Mouse (Mus musculus) limb, embryonic 14.5 days (tissue): ENCODE results near the gene Dync2h1. TPM values are rescaled to one million over a fixed set of nuclear protein-coding genes. Genes with fewer than 3 reads are reported as not detected.

Experiments used
- ATAC-seq: fragments of 200-750 bp; cut with Nextera tagmentation; 2 replicates; pipeline ENCODE4 v1.8.0; 2017; ENCODE audit warnings: low read depth, moderate number of reproducible peaks, moderate TSS enrichment; ENCODE audit not compliant: low FRiP score
- DNase-seq: peaks from one replicate; pipeline ENCODE4 v3.0.0-alpha.2; 2015; ENCODE audit warnings: low spot score
- H3K27ac ChIP-seq: fragments of 300-500 bp; sonication (generic); replicated peaks from 2 replicates; pipeline ENCODE4 v1.5.1; 2014; ENCODE audit warnings: low read depth, mild to moderate bottlenecking, low read length, moderate library complexity, mixed read lengths
- H3K27me3 ChIP-seq: fragments of 300-500 bp; sonication (generic); 2 replicates; pipeline ENCODE4 v1.6.1; 2014; ENCODE audit warnings: low read length, mixed read lengths; ENCODE audit not compliant: control insufficient read depth, insufficient read depth
- H3K36me3 ChIP-seq: fragments of 300-500 bp; sonication (generic); 2 replicates; pipeline ENCODE4 v1.6.1; 2014; ENCODE audit warnings: mild to moderate bottlenecking, low read length, moderate library complexity, mixed read lengths; ENCODE audit not compliant: control insufficient read depth, insufficient read depth
- H3K4me1 ChIP-seq: fragments of 300-500 bp; sonication (generic); 2 replicates; pipeline ENCODE4 v1.6.1; 2014; ENCODE audit warnings: antibody characterized with exemption, low read length, mixed read lengths; ENCODE audit not compliant: control insufficient read depth, insufficient read depth
- H3K4me2 ChIP-seq: fragments of 300-500 bp; sonication (generic); replicated peaks from 2 replicates; pipeline ENCODE4 v1.6.1; 2014; ENCODE audit warnings: low read depth, mild to moderate bottlenecking, low read length, moderate library complexity; ENCODE audit not compliant: severe bottlenecking
- H3K4me3 ChIP-seq: fragments of 300-500 bp; sonication (generic); replicated peaks from 2 replicates; pipeline ENCODE4 v1.5.1; 2014; ENCODE audit warnings: low read length
- H3K9ac ChIP-seq: fragments of 300-500 bp; sonication (generic); 2 replicates; pipeline ENCODE4 v1.6.1; 2014; ENCODE audit warnings: mild to moderate bottlenecking, low read depth, low read length, moderate library complexity; ENCODE audit not compliant: severe bottlenecking
- H3K9me3 ChIP-seq: fragments of 300-500 bp; sonication (generic); 2 replicates; pipeline ENCODE4 v1.6.1; 2016; ENCODE audit warnings: low read length; ENCODE audit not compliant: control insufficient read depth
- POLR2A ChIP-seq: fragments of 200-500 bp; IDR thresholded peaks from 2 replicates; pipeline ENCODE4 v1.8.0; 2012; ENCODE audit warnings: inconsistent platforms, mild to moderate bottlenecking, moderate library complexity, borderline replicate concordance; ENCODE audit not compliant: insufficient read depth, insufficient read length; ENCODE audit errors: extremely low read depth
- WGBS: fragments of 180-500 bp; shearing (Covaris S2); extraction: QIAGEN DNeasy Blood & Tissue Kit; methylation state at CpG from one replicate; pipeline ENCODE4 v1.1.7; 2014; 5-methylcytosine and 5-hydroxymethylcytosine counted together
- polyA plus RNA-seq, 2 experiments: library from polyadenylated mRNA; depleted of rRNA in 1 of 2; stranded (reverse) in 1 of 2; unstranded in 1 of 2; fragments of >200 nt; fragmentation: Nextera tagmentation in 1 of 2; extraction: Ambion mirVana in 1 of 2; gene quantifications; 2 replicates each; pipeline versions ENCODE4 v1.2.1 to v1.2.3; 2012 to 2014

Gene Dync2h1
- polyA plus RNA-seq, 2 experiments, result 5.1 to 17.7 TPM

DNA sequence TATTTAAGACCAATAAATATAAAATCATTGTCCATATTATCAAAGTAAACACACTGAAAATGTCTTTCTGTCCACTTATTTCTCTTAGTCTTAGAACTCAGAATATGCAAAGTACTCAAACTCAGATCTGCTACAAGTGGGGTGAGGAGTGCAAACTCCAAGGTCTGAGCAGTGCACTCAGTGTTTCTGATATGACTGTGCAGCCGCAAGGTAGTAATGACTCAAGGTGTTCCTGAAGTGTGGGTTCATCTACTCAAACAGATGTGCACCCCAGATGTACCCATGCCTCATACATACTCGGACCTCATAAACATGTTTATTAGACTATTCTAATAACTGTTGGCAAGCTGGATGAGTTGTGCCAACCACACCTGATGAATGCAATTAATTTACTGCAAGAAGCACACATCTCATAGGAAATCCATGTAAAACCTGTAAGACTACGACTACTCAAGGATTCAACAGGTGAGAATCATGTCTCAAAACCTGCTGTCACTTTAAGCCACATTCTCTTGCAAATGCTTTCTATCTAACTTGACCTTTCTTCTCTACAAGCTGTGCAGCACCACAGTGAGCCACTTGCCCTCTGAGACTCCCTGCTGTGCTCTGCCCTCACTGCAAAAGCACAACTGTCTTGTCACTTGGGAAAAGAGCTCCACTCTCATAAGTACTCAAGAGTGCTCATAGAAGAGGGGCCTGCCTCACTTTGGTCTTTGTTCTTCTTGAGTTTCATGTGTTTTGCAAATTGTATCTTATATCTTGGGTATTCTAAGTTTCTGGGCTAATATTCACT lies 195.2 kb downstream of the Dync2h1 start:
- Histone ChIP-seq H3K4me3 (no peak overlapping the region), H3K9me3 (no peaks in the 10 kb centered on the region), H3K36me3 (peaks cover 9% of the 10 kb centered on the region), H3K9ac (no peak overlapping the region), H3K27me3 (no peaks in the 10 kb centered on the region), H3K4me2 (no peak overlapping the region), H3K4me1 (no peaks in the 10 kb centered on the region), H3K27ac (no peak overlapping the region)
- DNase-seq (no peak), ATAC-seq (no peak)
- TF ChIP-seq POLR2A, result no peak
- 85% methylated on average over 3 of the region's 3 CpGs for WGBS

DNA sequence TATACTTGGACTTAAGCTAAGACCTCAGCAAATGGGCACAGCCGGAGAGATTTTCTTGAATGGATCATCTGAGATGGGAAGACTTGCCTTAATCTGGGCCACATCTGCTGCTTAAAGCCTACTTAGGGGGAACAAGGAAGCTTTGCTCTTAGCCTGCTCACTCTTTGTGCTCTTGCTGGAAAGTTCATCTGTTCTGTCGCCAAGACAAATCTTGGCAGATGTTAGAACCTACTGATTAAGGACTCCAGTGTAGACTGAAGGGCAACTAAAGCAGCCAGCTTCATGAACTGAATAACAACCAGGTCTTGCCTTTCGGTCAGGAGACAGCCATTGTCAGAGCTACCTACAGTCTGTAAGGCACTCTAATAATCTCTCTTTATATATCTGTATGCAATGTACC lies 198.1 kb downstream of the Dync2h1 start:
- Histone ChIP-seq H3K4me2 (no peak overlapping the region), H3K36me3 (0 out of 2 replicates have a peak, but pooled peaks cover 8% of the 10 kb centered on the region), H3K27me3 (no peaks in the 10 kb centered on the region), H3K4me1 (no peaks in the 10 kb centered on the region), H3K9ac (no peak overlapping the region), H3K4me3 (no peak overlapping the region), H3K9me3 (no peaks in the 10 kb centered on the region), H3K27ac (no peak overlapping the region)
- WGBS, result 95% methylated on average over 3 of the region's 3 CpGs
- TF ChIP-seq POLR2A, result no peak
- ATAC-seq (no peak), DNase-seq (no peak)

DNA sequence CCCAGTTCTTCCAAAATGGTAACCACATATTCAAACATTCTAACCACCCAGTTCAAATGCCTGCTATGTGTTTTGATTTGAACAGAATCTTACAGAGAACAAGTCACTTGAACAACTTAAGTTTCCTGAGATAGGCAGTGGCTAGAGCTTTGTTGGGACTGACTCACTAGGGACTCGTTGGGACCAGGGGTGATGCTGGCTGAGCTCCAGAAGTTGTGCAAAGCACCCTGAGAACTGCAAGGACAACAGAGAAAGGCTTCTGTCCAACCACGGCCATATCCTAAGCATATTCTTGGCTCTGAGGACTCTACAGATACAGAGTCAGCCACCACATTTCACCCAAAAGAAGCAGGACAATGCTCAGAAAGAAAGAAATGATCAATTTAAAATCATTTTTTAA lies 215.1 kb downstream of the Dync2h1 start:
- no peak overlapping the region for H3K9ac ChIP-seq
- DNase-seq, result no peak

DNA sequence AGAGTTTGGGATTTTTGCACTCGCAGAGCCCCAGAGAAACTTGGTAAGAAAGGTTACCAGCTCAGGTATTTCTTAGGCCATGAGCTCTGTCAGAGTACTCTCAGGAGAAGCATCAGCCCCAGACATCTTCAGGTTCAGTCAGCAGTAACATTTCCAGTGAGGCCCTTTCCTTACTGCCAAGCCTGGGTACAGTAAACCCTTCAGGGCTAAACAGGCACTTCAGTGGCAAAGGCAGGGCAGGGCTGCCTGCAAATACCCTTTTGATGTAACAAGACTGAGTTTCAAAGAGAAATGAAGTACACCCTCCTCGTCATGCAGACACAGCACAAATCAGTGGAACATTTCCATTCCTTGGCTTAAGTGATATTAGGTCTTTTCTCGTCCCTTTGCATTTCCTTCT lies 219.2 kb downstream of the Dync2h1 start:
- H3K27ac ChIP-seq, result no peak overlapping the region
- H3K27me3 ChIP-seq, result no peaks in the 10 kb centered on the region
- H3K9me3 ChIP-seq, result no peaks in the 10 kb centered on the region
- no peak overlapping the region for H3K9ac ChIP-seq
- H3K36me3 ChIP-seq, result 0 out of 2 replicates have a peak, but pooled peaks cover 5% of the 10 kb centered on the region
- ATAC-seq (no peak), DNase-seq (no peak)
- no peak overlapping the region for H3K4me2 ChIP-seq
- 90% methylated on average over 3 of the region's 3 CpGs for WGBS
- H3K4me1 ChIP-seq, result no peaks in the 10 kb centered on the region
- TF ChIP-seq POLR2A, result no peak
- no peak overlapping the region for H3K4me3 ChIP-seq

More for the DNA sequence above, 215.1 kb downstream of the Dync2h1 start:
- H3K9me3 ChIP-seq, result no peaks in the 10 kb centered on the region
- ATAC-seq, result no peak
- no peak overlapping the region for H3K4me2 ChIP-seq
- H3K27ac ChIP-seq, result no peak overlapping the region
- no peaks in the 10 kb centered on the region for H3K4me1 ChIP-seq
- 79% methylated on average over 2 of the region's 2 CpGs for WGBS
- H3K4me3 ChIP-seq, result no peak overlapping the region
- no peak for TF ChIP-seq POLR2A
- H3K27me3 ChIP-seq, result no peaks in the 10 kb centered on the region
- H3K36me3 ChIP-seq, result 0 out of 2 replicates have a peak, but pooled peaks cover 2% of the 10 kb centered on the region

DNA sequence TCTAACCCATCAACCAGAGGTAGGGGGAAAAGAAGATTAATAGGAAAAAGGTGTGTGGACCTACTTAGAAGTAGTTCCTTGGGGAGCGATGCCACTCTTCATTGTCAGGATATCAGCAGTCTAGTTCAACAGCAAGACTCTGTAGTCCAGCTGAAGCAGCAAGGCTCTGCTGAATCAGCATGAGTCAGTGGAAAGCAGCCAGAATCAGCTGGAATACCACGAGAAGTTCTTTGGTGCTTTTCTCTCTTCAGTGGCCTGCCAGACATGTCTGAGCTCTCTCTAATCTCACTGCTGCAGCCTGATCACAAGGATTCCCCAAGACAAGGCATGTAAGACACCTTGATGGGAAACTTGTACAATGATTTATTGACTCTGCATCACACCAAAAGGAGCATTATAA lies 225.9 kb downstream of the Dync2h1 start:
- H3K27me3 ChIP-seq, result no peaks in the 10 kb centered on the region
- no peaks in the 10 kb centered on the region for H3K9me3 ChIP-seq
- no peak for ATAC-seq
- H3K4me1 ChIP-seq, result no peaks in the 10 kb centered on the region
- no peak for DNase-seq
- H3K9ac ChIP-seq, result no peak overlapping the region
- no peak overlapping the region for H3K27ac ChIP-seq
- H3K36me3 ChIP-seq, result no peaks in the 10 kb centered on the region
- WGBS, result 80% methylated on average over 2 of the region's 2 CpGs
- H3K4me2 ChIP-seq, result no peak overlapping the region
- H3K4me3 ChIP-seq, result no peak overlapping the region
- no peak for TF ChIP-seq POLR2A
